Mouse (Mus musculus): ENCODE measurements at regions not wholly inside any gene's neighbourhood (a gene's known extent, or its start where the extent isn't known, plus 50 kb on each side); places are given as distances from the start of the nearest gene placed in this dataset.

GRCm38 (mm10) chr16:26181716-26182115, 76.1 kb upstream of the P3h2 start:
- H3K4me3 ChIP-seq (ENCODE audit: extremely low read depth, insufficient read depth, insufficient read length): no peak overlapping the region
- DNase-seq (ENCODE audit: low read depth in 1 of 2, low spot score in 2 of 2): no peak
- no peak overlapping the region for H3K27ac ChIP-seq (ENCODE audit: insufficient read depth, low read length)
- no peaks in the 10 kb centered on the region for H3K36me3 ChIP-seq (ENCODE audit: control insufficient read depth, insufficient read depth, low read length)
- H3K27me3 ChIP-seq (ENCODE audit: control insufficient read depth, insufficient read depth, low read length): no peaks in the 10 kb centered on the region
- H3K4me1 ChIP-seq (ENCODE audit: control insufficient read depth, insufficient read depth, insufficient read length): no peaks in the 10 kb centered on the region
- 81% methylated on average over 3 of the region's 3 CpGs for WGBS
- TF ChIP-seq POLR2A (IDR thresholded peaks at IDR 0.05; ENCODE audit: low read depth, low read length) (no peak), CTCF (IDR thresholded peaks at IDR 0.05; ENCODE audit: extremely low read depth, insufficient read depth, insufficient read length, insufficient replicate concordance) (no peak)

GRCm38 (mm10) chr16:26171441-26171840, 65.9 kb upstream of the P3h2 start:
- Histone ChIP-seq H3K4me3 (ENCODE audit: extremely low read depth, insufficient read depth, insufficient read length) (no peak overlapping the region), H3K27me3 (ENCODE audit: control insufficient read depth, insufficient read depth, low read length) (no peaks in the 10 kb centered on the region), H3K4me1 (ENCODE audit: control insufficient read depth, insufficient read depth, insufficient read length) (no peaks in the 10 kb centered on the region), H3K36me3 (ENCODE audit: control insufficient read depth, insufficient read depth, low read length) (no peaks in the 10 kb centered on the region), H3K27ac (ENCODE audit: insufficient read depth, low read length) (no peak overlapping the region)
- no peak for DNase-seq (ENCODE audit: low read depth in 1 of 2, low spot score in 2 of 2)
- TF ChIP-seq CTCF (IDR thresholded peaks at IDR 0.05; ENCODE audit: extremely low read depth, insufficient read depth, insufficient read length, insufficient replicate concordance): no peak
- no peak for TF ChIP-seq POLR2A (IDR thresholded peaks at IDR 0.05; ENCODE audit: low read depth, low read length)
- 83% methylated on average over 3 of the region's 3 CpGs for WGBS

- no peak overlapping the region for H3K4me3 ChIP-seq (ENCODE audit: extremely low read depth, insufficient read depth, insufficient read length)
- H3K27me3 ChIP-seq (ENCODE audit: control insufficient read depth, insufficient read depth, low read length): no peaks in the 10 kb centered on the region
- H3K27ac ChIP-seq (ENCODE audit: insufficient read depth, low read length): no peak overlapping the region
- DNase-seq (ENCODE audit: low read depth in 1 of 2, low spot score in 2 of 2): no peak
- no peaks in the 10 kb centered on the region for H3K4me1 ChIP-seq (ENCODE audit: control insufficient read depth, insufficient read depth, insufficient read length)
- H3K36me3 ChIP-seq (ENCODE audit: control insufficient read depth, insufficient read depth, low read length): no peaks in the 10 kb centered on the region
- TF ChIP-seq POLR2A (IDR thresholded peaks at IDR 0.05; ENCODE audit: low read depth, low read length) (no peak), CTCF (IDR thresholded peaks at IDR 0.05; ENCODE audit: extremely low read depth, insufficient read depth, insufficient read length, insufficient replicate concordance) (no peak)
- 75% methylated on average over 1 of the region's 1 CpGs for WGBS
These were observed 63.8 kb upstream of the P3h2 start for GRCm38 (mm10) chr16:26169382-26169781.

- H3K27me3 ChIP-seq (ENCODE audit: control insufficient read depth, insufficient read depth, low read length): no peaks in the 10 kb centered on the region
- no peaks in the 10 kb centered on the region for H3K36me3 ChIP-seq (ENCODE audit: control insufficient read depth, insufficient read depth, low read length)
- TF ChIP-seq CTCF (IDR thresholded peaks at IDR 0.05; ENCODE audit: extremely low read depth, insufficient read depth, insufficient read length, insufficient replicate concordance) (no peak), POLR2A (IDR thresholded peaks at IDR 0.05; ENCODE audit: low read depth, low read length) (no peak)
These were observed 62.6 kb upstream of the P3h2 start for GRCm38 (mm10) chr16:26168216-26168615.

GRCm38 (mm10) chr16:26164066-26164465, 58.5 kb upstream of the P3h2 start:
- no peak overlapping the region for H3K27ac ChIP-seq (ENCODE audit: insufficient read depth, low read length)
- H3K36me3 ChIP-seq (ENCODE audit: control insufficient read depth, insufficient read depth, low read length): no peaks in the 10 kb centered on the region
- TF ChIP-seq POLR2A (IDR thresholded peaks at IDR 0.05; ENCODE audit: low read depth, low read length): no peak
- TF ChIP-seq CTCF (IDR thresholded peaks at IDR 0.05; ENCODE audit: extremely low read depth, insufficient read depth, insufficient read length, insufficient replicate concordance): no peak
- no peaks in the 10 kb centered on the region for H3K4me1 ChIP-seq (ENCODE audit: control insufficient read depth, insufficient read depth, insufficient read length)
- H3K4me3 ChIP-seq (ENCODE audit: extremely low read depth, insufficient read depth, insufficient read length): no peak overlapping the region
- no peaks in the 10 kb centered on the region for H3K27me3 ChIP-seq (ENCODE audit: control insufficient read depth, insufficient read depth, low read length)
- DNase-seq (ENCODE audit: low read depth in 1 of 2, low spot score in 2 of 2): no peak
- 73% methylated on average over 4 of the region's 4 CpGs for WGBS

More at GRCm38 (mm10) chr16:26168216-26168615, 62.6 kb upstream of the P3h2 start:
- WGBS: 96% methylated on average over 2 of the region's 2 CpGs
- H3K4me1 ChIP-seq (ENCODE audit: control insufficient read depth, insufficient read depth, insufficient read length): no peaks in the 10 kb centered on the region
- no peak overlapping the region for H3K27ac ChIP-seq (ENCODE audit: insufficient read depth, low read length)
- DNase-seq (ENCODE audit: low read depth in 1 of 2, low spot score in 2 of 2): no peak
- H3K4me3 ChIP-seq (ENCODE audit: extremely low read depth, insufficient read depth, insufficient read length): no peak overlapping the region

GRCm38 (mm10) chr16:26163401-26163800, 57.8 kb upstream of the P3h2 start:
- Histone ChIP-seq H3K4me3 (ENCODE audit: extremely low read depth, insufficient read depth, insufficient read length) (no peak overlapping the region), H3K27ac (ENCODE audit: insufficient read depth, low read length) (no peak overlapping the region), H3K36me3 (ENCODE audit: control insufficient read depth, insufficient read depth, low read length) (no peaks in the 10 kb centered on the region), H3K27me3 (ENCODE audit: control insufficient read depth, insufficient read depth, low read length) (no peaks in the 10 kb centered on the region), H3K4me1 (ENCODE audit: control insufficient read depth, insufficient read depth, insufficient read length) (no peaks in the 10 kb centered on the region)
- TF ChIP-seq CTCF (IDR thresholded peaks at IDR 0.05; ENCODE audit: extremely low read depth, insufficient read depth, insufficient read length, insufficient replicate concordance): no peak
- TF ChIP-seq POLR2A (IDR thresholded peaks at IDR 0.05; ENCODE audit: low read depth, low read length): no peak
- WGBS: 76% methylated on average over 2 of the region's 2 CpGs
- DNase-seq (ENCODE audit: low read depth in 1 of 2, low spot score in 2 of 2): no peak

- no peak for TF ChIP-seq CTCF (IDR thresholded peaks at IDR 0.05; ENCODE audit: extremely low read depth, insufficient read depth, insufficient read length, insufficient replicate concordance)
- no peak for TF ChIP-seq POLR2A (IDR thresholded peaks at IDR 0.05; ENCODE audit: low read depth, low read length)
- no peak overlapping the region for H3K4me3 ChIP-seq (ENCODE audit: extremely low read depth, insufficient read depth, insufficient read length)
- H3K4me1 ChIP-seq (ENCODE audit: control insufficient read depth, insufficient read depth, insufficient read length): no peaks in the 10 kb centered on the region
- H3K27ac ChIP-seq (ENCODE audit: insufficient read depth, low read length): no peak overlapping the region
- no peaks in the 10 kb centered on the region for H3K36me3 ChIP-seq (ENCODE audit: control insufficient read depth, insufficient read depth, low read length)
- H3K27me3 ChIP-seq (ENCODE audit: control insufficient read depth, insufficient read depth, low read length): no peaks in the 10 kb centered on the region
- DNase-seq (ENCODE audit: low read depth in 1 of 2, low spot score in 2 of 2): no peak
- 86% methylated on average over 5 of the region's 5 CpGs for WGBS
These were observed 52.0 kb upstream of the P3h2 start for GRCm38 (mm10) chr16:26157606-26158005.

Data from spleen, adult 2 months (tissue).